Mouse (Mus musculus) kidney, postnatal 4 days (tissue): ENCODE results near the gene Ccdc149.

Source experiments
- DNase-seq, 2 experiments: peaks; one replicate each; pipeline ENCODE4 v3.0.0; 2021; ENCODE audit warnings: mixed read lengths in 2 of 2

Ccdc149 gene

GRCm38 (mm10) chr5:52470991-52471801, at the start of gene Ccdc149:
Gene Ccdc149, minus strand, starts transcription at chr5:52471521.
- DNase-seq, result peak; percentile 73 to 85

- DNase-seq, result no peak
Measured at GRCm38 (mm10) chr5:52519921-52520320, 48.6 kb upstream of the Ccdc149 start.

GRCm38 (mm10) chr5:52516072-52516476, 44.8 kb upstream of the Ccdc149 start:
- no peak for DNase-seq

DNA sequence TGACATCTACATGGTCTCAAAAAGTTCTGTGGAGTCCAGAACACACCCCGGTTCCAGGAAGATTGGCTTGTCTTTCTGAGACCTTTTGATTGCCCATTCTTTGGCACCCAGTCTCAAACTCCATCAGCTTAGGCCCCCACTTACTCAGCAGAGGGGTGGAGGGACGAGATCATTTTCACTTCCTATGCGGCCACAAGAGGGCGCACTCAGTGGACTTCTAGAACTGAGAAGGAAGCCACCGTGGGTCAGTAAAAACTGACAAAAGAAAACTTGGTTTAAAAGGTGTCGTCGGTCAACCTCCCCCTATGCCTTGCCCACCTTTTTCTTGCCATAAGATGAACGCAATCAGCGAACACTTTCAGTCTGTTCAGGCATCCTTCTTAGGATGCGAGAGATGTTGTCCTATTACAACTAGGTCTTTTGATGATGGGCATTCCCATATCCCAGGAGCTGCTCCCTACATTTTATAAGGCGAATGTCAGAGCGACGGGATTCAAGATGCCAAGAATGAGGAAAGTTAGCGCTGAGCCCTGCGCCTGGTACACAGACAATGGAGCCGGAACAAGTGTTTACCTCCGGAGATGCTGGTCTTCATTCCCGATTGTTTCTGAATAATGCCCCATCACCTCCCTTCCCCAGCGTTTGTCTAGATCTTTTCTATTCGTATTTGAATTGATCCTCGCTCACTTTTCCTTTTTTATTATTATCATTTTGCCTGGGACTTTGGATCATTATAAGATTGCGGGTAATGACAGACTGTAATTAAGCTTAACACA, 44.1 kb upstream of the Ccdc149 start:
- peak; percentile 86 for DNase-seq

DNA sequence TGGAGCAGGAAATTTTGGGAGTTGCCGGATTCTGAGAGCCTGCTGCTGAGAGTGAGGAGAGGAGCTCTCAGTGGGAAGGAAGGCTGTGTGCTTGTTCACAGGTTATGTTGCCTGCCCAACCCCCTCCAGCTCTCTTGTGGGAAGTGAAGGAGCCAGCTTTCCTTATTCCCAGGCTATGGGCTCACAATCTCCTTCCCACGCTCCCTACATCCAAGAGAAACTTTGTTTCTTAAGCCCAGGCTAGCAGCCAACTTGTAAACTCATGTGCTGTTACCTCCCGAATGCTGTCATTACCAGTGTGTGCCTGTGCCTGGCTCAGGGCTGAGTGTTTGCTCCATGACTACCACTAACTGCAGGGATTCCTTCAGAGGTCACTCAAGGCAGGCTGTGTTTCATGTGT, 39.8 kb upstream of the Ccdc149 start:
- no peak for DNase-seq

DNA sequence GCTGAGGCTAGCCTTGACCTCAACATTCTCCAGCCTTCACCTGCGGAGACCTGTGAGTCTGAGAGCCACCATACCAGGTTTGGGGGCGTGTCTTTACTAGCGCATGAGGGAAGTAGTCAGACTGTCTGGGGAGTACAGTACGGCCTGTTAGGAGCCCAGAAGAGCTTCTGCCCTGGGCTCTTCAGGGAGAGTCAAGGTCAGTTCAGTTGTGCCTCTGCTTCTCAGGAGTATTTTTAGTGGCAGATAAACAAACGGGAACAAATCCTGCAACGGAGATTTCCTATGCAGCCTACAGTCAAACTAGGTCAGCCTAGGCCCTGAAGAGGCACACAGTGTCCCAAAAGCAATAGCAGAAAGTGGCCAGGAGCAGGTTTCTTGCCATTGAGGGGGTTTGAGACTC, 38.1 kb upstream of the Ccdc149 start:
- DNase-seq, result no peak

DNA sequence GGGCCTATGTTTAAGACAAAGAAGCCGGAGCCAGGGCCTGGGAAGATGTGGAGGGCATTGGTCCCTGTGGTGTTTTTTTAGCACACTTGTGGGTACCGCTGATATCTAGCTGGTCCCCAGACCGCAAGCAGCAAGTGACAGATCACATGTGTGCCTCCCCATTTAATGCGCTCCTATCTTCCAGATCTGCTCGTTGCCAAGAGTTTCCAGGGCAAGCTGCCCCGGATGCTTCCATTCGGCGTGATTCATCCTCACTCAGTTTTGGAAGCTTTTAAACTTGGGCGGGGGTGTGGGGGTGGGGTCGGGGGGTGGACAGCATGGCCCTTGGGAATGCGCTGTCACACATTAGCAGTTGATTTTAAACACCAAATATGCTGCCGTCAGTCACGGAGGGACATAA, 33.3 kb upstream of the Ccdc149 start:
- no peak for DNase-seq

- no peak for DNase-seq
Measured at GRCm38 (mm10) chr5:52504148-52504547, 32.8 kb upstream of the Ccdc149 start.

DNA sequence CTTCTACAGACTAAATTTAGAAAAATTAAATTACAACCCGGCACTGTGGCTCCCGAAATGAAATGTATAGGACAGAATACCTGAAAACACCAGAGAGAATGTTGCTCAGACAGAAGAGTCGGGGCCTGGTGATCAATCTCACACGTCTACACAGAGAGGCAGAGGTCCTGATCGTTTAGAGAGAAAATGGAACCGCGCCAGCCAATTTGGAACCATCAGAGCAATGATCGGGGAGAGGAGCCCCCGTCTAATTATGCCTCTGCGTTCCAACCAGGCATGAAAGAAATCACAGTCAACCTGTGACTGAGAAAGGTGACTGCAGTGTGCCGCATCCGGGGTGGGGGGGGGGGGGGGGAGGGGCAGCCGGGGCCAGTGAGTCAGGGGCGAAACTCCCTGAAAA, 24.4 kb upstream of the Ccdc149 start:
- DNase-seq, result no peak

DNA sequence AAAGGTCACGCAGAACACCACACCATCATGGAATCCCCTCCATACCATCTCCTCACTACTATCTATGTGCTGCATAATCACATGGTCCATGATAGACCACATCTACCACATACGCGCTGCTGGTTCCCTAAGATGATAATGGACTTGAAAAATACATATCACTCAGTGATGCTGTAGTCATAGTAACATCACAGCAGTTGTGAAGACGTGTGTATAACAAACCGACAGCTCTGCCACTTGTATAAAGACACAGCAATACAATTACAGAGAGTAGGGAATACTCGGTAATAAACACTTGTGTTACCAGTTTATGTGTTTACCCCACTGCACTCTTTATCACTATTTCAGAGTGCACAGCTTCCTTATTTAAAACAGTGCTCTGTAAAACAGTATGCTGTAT, 20.2 kb upstream of the Ccdc149 start:
- no peak for DNase-seq

GRCm38 (mm10) chr5:52487559-52488430, 16.5 kb upstream of the Ccdc149 start:
- DNase-seq, result no peak

DNA sequence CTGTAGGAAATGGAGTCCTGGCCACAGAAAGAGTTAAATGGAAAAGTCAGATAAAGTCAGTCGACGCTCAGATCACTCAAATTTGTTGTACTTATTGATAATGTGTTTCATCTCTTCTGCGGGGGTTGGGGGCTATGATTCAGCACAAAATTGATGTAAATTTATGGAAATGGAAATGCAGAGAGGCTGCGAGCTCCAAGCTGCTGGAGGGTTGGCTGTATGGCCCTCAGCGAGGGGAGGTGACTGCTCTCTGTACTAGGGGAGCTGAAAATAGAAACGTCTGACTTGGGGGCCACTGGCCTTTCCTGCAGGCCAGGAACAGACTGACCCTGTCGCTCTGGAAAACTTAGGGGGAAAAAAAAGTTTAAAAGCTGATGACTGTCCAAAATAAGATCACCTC, 5.5 kb upstream of the Ccdc149 start:
- peak in 1 of 2 experiments; percentile 5 for DNase-seq

- DNase-seq, result peak; percentile 90 to 93
Measured at GRCm38 (mm10) chr5:52476292-52476701, 5.0 kb upstream of the Ccdc149 start.

DNA sequence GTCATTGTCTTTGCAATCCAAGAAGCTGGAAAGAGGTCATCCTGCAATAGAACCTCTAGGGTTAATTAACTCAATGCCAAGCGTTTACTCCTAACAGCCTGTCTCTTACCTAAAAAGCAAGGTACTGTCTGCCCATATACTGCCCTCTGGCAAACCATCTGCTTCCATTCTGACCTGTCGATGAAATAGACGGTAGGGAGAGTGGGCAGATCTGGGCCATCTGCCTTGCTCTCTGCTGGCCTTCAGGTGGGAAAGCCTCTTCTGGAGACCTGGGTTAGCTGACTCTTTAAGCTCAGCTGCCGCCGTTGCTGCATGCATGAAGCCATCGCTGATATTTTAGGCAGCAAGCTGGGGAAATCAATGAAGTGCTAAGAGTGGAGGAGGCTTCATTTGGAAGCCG, 2.7 kb upstream of the Ccdc149 start:
- DNase-seq, result no peak

DNA sequence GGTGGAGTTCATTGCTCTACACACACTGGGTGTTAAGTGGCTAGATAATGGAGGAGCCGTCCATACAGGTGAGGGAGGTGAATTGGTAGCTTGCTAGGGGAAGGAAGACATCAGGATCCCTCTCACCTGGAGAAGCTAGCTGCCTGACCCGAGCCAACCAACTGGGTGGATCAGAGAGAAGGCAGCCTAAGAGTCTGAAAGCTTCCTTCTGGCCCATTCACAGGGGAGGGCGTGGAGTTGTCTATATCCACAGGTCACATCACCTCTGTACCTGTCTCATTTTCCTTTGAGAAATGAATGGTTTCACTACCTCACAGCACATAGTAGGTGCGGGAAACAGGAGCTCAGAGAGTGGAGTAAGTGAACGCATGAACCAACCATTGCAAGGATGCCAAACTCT, 770 bp downstream of the Ccdc149 start:
- DNase-seq, result no peak

- DNase-seq, result no peak
Measured at GRCm38 (mm10) chr5:52467841-52468240, 3.5 kb downstream of the Ccdc149 start.

- DNase-seq, result no peak
Measured at GRCm38 (mm10) chr5:52462447-52462846, 8.9 kb downstream of the Ccdc149 start.

DNA sequence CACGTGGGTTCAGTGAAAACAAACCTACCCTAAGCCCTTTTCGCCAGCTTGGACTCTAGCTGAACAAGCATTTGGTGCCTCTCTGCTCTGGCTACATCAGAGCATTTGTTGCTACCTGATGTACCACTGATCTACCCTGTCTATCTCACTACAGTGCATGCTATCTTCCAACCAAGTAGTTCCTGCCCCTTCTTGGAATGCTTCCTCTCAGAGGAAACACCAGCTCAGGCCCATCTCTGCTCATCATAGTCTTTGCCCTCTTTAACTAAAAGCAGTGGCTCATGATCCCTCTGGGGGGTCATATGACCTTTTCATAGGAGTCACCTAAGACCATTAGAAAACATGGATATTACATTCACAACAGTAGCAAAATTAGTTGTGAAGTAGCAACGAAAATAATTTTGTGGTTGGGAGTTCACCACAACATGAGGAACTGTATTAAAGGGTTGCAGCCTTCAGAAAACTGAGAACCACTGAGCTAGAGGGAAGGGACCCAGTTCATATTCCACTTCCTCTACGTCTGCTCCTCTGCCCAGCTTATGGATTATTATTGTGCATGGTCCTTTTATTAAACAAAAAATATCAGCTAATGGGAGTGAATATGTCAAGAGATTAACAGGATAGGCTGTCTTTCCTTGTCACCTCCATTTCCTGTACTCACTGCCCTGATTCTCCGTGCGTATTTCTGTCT, 9.7 kb downstream of the Ccdc149 start:
- no peak for DNase-seq

DNA sequence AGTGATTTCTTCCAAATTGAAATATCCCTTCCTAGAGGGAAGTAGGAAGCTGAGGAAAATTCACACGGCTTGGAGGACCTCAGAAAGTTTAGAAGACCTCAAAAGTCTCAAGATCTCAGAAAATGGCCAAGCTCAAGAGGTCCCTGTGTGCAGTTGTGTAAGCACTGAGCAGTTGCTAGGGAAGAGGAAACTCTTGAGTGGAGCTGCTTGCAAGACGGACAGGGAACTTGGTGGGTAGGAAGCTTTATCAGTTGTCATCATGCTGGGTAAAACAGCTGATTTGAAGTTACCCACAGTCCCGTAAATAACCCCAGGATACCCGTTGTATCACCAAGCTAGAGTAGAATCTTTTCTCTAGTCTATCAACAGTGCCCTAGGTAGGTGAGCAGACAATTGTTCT, 12.0 kb downstream of the Ccdc149 start:
- no peak for DNase-seq

DNA sequence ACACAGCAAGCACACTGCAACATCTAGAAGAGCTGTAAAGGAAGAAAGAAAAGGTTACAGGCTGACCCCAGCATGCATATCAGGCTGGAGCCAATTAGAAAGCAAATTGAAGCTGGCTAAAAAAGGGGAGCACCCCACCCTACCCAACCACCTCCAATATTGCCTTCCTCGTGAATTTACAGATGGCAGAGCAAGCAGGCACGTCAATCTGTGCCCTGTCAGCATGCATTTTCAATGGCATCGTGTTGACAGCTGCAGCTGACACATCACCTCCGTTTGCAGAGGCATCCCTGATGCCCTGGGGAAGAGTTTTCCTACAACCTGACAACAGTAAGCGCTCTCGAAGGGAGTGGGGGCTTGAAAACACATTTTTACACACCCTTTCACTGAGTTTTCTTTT, 14.2 kb downstream of the Ccdc149 start:
- DNase-seq, result no peak

DNA sequence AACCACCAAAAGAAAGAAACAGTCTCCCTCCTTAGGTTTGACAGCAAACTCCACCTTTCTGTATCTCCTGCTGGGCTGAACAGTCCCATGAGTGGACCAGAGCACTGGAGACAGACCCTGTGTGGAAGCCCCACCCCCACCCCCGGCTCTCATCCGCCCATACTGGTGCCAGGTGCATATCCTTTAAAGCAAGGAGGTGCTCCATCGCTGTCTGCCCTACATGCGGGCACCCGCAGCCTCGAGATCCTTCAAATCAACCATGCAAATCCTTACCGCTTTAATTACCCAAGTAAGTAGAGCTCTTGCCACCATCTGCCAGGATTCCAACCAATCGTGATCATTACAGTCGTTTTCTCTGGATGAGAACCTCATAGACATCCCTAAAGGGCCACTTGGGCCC, 20.5 kb downstream of the Ccdc149 start:
- no peak for DNase-seq

DNA sequence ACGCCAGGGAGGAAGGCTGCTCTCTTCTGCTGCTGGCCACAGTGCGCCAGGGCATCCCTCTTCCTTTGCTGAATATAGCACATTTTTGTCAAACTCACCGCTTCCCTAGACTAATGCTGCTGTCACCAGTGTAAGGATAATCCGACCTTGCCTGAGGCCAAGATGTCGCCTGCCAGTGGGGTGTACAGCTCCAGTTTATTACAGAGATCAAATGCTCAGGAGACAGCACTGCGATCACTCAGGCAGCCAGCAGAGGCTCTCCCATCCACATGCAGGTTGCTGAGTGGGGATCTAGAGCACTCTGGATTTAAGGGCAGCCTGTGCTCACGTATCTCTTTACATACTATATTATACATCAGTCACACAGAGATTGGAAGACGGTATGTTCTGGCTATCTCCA, 22.1 kb downstream of the Ccdc149 start:
- DNase-seq, result no peak

DNA sequence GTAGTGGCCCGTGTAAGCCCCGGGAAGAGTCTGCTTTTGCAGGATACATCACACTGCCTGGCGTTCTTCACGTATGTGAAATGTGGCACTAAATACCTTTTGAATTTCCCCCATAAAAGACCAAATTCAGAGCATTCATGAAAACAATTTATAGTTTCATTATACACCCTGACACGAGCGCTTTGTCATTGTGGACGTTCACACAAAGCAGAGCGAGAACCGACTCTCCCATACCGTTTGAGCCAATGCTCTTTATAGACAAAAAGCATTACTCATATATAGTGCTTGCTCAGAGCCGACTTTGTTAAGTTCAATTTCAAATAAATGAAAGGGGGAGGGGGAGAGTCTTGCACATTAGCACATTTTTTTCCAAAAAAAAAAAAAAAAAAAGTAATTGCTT, 31.0 kb downstream of the Ccdc149 start:
- no peak for DNase-seq
